Mouse (Mus musculus) cerebellum, adult 9-11 months (tissue): ENCODE results near the gene Cyb5r4.

Experiments used
- DNase-seq: peaks from one replicate; pipeline ENCODE4 v3.0.0; 2022

Cyb5r4 gene

DNA sequence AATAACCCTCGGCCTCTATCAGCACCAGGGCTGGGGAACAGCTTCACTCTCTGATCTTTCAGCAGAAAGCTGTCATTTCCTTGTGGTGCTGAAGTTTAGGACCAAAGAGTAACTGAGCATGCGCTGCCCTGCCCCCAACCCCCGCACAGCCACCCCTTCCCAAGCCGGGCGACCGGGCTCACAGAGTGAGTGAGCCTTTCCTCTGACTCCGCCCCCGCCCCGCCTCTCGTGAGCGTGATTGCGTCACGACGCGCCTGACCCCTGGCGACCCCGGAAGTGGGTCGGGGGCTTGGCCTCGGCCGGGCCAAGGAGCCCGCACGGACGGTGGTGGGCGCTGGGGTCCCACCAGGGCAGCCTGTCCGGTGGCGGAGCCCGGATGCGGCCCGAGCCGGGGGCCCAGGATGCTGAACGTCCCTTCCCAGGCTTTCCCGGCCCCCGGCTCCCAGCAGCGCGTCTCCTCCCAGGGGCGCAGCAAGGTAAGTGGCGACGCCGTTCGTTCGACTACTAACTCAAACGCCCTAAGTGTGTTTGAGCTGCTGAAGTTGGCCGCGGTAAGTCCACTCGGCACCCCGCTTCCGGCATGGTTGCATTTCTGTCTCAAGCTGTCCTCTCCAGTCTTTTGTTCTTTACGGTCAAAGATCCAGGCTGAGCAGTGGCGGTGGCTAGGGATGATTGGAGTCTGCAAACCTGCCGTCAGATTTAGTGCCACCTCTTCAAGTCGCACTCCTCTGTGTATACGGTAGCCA, at the start of gene Cyb5r4:
Cyb5r4 (plus strand) TSS at position 237 of the 746 bp plus-strand sequence.
- DNase-seq: peak; percentile 94

DNA sequence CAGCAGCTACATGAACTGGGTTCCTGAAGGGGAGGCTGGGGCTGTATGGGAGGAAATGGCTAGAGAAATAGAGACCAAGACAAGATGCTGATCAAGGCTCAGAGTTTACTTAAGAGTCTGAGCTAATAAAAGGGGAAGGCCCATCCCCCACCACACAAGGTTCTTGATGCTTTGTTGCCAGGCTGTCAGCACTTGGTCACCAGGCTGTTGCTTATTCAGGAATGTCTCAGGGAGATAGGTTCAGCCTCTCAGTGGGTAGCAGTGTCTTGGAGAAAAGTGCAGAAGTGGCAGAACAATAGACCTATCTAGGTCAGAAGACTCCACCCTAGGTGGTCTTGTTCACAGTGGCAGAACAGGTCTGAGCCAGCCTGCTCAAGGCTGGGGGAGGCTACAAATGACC, 49.3 kb upstream of the Cyb5r4 start:
- DNase-seq: peak; percentile 47

DNA sequence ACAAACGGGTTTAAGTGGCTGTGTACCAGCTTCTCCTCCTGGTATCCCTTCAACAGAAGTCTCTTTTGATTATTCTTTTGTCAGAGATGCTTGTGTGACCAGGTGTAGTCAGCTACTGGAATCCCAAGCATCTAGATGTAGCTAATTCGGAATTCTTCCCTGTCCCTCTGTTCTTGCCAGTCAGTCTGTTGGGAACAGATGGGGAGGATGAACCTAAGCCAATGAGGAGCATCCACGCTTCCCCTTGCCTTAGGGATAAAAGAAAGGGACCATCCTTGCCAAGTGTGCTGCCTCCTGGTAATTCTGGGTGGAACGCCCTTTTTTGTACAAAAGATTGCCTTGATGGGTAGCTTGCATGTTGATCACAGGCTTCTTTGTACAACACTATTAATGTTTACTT, 48.3 kb upstream of the Cyb5r4 start:
- DNase-seq: peak; percentile 93

DNA sequence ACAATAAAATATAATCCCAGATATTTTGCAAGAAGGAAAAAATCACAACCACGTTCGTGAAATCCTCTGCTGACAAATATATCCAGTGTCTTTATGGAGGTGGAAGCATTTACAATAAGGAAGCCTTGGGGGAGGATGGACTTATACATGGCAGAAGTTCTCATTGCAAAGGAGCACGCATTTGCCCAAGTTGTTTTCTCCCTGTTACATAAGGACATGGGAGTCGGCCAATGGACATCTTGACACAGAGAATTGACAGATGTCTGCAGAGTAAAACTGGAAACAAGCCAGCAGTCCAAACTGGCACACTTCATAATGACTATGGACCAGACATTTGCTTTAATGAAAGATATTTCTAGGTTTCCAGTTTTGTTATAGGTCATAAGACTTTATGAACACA, 44.9 kb upstream of the Cyb5r4 start:
- peak; percentile 92 for DNase-seq

DNA sequence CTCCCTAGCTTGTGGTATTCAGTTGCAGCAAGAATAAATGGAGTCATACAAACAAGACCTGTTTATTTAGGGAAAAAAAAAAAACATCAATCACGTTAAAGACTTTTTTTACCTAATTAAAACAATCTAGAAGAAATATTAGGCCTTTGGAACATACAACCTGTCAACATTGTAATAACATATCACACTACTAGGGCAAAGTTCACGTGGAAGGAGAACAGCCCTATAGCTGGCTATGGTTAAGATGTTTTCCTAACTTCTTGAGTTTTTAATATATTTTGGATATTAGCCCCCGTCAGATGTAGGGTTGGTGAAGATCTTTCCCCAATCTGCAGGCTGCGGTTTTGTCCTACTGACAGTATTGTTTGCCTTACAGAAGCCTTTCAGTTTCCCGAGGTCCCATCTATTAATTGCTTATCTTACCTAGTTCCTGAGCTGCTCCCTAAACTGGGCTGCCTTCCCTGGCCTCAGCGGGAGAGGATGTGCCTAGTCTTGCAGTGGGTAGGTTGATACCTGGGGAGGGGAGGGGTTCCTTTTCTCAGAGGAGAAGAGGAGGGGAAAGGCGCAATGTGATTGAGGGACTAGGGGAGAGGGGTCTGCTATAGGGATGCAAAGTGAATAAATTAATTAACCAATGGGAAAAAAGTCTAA, 43.4 kb upstream of the Cyb5r4 start:
- peak; percentile 66 for DNase-seq

DNA sequence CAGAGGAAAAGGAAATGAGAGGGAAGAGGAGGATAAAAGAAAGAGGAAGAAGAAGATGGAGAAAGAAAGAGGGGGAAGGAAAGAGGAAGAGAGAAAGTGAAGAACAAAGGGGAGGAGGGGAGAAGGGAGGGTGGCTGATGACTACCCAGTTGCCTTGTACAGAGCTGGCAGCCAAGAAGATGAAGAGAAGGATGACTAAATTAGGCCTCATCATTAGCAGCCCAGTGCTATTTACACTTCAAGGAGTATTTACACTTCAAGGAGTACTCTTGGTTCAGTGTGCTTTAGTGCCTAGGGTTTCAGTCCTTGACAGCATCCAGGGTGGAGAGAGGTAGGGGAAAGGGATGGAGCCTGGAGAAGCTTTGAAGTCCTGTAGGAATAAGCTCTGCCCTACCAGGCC, 41.8 kb upstream of the Cyb5r4 start:
- DNase-seq: no peak

DNA sequence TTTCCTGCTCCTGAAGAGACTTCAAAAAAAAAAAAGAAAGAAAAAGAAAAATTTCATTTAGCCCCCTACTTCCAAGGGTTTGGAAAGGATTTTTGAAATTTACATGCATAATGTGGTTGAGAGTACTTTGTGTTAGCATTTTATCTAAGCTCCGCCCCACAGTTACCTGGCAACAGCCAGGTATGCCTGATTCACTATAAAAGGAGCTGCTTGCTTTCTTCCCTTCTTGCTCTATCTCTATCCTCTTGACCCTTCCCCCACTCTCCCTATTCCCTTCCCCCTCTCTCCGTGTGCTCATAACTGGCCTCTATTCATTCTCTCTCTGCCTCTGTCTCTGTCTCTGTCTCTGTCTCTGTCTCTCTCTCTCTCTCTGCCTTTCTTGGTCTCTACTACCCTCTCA, 40.9 kb upstream of the Cyb5r4 start:
- no peak for DNase-seq

DNA sequence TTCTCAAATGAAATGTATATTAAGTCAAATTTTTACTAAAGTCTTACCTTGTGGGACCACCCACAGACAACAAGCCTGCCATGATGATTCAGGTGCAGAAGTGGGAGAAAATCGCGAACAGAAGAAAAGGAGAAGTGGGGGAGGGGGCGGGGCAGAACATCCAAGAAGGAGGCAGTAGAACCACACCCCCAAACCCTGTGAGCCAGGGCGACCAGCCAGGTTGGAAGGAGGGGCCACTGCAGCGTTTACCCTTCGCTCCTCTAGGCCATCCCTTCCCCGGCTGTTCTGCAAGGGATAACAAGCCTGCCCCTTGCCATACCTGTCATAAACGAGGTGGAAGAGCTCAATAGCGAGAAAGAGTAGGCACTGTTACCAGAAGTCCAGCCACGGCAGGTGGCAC, 40.3 kb upstream of the Cyb5r4 start:
- no peak for DNase-seq

DNA sequence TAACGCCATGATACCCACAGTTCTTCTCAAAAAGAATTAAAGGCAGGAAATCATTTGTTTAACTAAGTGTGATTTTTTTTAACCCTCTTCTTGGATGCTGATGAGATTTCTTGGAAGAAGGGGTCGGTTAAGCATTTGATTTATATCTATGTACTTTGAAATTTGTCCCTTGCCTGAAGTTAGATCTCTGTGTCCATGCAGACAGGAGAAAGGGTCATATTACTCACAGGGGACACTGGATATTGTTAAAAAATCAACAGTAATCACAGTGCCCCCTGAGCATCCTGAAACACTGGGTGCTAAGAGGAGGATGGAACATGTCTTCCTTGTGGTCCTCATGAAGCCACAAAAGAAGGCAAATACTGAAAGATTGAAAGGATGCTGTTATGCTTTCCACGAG, 37.2 kb upstream of the Cyb5r4 start:
- no peak for DNase-seq

DNA sequence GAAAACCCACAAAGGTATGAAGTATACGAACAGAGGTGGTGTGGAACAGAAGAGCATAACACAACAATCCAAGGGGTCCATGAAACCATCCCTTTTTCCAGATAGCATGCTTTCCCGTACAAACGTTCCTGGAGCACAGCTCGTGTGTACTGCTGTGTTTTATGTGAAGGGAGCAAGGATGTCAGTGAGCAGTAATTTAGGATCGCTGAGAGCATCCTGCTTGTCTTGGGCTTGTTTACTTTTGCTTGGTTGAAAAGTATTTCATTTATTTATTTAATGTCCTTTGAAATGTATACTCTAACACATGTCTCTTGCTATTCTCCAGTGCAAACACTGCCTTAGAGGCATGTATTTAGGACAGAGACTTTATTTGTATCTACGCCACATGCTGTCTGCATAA, 36.7 kb upstream of the Cyb5r4 start:
- no peak for DNase-seq

DNA sequence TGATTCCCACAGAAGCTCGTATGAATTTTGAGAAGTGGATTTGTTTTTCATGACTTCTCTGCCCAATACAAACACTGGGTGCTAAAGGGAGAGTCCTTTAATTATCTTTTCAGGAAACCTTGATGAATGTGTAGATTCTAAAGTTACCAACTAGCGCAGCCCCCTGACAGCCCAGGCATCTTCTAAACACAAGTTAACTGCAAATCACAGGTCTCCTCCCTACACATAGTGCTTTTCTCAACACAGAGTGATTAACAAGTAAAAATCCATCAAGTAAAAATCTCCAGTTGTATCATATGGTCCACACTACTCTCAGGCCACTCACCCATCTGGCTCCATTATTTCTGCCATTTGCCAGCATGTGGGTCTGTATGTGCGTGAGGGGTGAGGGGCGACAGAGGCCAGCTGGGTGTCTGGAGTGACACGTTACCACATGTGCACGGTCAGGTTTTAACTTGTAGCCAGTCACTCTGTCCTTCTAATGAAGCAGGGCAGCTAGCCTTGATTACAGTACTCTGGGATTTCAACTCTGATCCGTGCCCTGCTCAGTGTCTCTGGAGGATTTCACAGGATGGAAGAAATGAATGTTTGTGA, 35.0 kb upstream of the Cyb5r4 start:
- no peak for DNase-seq

DNA sequence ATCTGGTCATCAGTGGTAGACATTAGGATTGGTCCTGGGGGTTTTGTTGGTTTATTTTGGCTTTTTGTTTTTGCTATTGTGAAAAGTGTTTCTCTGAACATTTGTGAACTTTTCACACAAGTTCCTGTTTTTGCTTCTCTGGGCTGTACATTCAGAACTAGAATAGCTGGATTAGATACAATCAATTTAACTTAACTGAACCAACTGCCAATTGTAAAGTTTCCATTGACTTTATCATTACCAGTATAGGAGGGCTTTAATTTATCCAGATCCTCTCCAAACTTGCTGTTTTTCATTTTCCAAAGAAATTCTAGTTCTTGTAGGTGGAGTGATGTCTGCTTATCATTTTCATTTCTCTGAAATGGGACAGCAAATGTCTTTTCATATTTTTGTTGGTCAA, 32.0 kb upstream of the Cyb5r4 start:
- DNase-seq: no peak

DNA sequence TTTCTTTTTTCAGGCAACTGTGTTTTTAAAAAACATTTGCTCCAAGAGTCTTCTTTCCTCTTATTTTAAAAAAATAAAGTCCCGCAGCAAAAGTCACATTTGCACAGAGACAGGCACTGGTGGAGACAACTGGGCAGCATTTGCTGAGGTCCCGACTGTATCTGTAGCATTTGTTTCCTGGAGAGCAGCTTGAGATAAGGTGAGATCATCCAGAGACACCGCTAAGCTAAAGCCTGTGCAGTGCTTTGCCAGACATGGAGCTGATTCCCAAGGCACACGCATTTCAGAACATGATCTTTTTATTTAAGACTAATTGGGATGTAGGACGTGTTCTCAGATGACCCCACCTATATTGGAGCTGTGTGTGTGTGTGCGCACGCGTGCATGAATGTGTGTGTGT, 30.1 kb upstream of the Cyb5r4 start:
- no peak for DNase-seq

DNA sequence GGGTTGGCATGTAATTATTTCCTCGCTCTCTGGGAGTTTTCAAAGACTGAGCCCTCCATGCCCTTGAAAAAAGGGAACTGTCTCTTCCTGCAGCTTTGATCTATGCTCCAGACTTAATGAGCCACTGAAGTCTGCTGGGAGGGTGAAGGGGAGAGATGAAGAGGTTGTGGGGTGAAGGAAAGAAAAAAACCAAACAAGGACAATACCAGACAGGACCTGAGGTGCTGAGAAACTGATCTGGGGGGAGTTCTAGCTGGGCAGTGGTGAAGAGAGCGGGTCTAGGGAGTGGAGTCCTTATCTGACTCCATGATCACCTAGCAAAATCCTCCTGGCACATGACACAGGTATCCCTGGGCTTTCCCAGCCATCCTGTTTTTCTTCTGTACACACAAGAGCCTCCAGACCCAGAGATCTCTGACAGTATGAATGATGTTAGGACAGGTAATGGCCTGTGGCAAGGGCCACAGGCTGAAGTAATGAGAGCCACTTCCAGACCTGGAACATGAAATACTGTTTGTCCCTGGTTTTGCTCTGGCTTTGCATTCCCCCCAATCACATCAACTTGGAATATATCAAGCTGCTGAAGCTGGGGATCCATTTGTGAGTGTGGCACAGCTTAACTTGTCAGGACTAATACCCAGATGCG, 24.6 kb upstream of the Cyb5r4 start:
- DNase-seq: no peak

DNA sequence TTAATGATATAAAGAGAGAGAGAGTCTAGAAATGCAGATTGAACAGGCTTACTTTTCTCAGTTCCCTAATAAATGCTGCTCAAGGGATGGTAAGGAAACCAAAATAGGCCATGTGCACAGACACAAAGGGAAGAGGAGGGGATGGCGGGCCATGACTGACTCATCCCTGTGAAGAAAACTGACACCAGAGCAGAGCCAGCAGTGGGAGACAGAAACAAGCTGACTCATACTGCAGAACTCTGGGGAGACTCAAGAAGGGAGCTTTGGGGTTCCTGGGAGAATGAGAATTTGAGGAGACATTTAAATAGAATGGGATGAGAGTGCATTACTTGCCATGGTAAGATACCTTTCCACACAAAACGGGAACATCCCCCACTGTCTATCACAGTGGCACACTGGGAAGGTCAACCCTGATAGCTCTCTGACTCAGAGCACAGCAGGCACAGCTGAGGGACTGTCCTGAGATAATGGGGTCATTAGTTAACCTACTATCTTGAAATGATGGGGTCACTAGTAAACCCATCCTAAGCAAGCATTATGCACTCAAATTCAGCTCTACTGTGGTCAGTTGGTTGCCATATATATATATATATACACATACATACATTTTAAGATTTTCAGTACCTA, 21.7 kb upstream of the Cyb5r4 start:
- no peak for DNase-seq

DNA sequence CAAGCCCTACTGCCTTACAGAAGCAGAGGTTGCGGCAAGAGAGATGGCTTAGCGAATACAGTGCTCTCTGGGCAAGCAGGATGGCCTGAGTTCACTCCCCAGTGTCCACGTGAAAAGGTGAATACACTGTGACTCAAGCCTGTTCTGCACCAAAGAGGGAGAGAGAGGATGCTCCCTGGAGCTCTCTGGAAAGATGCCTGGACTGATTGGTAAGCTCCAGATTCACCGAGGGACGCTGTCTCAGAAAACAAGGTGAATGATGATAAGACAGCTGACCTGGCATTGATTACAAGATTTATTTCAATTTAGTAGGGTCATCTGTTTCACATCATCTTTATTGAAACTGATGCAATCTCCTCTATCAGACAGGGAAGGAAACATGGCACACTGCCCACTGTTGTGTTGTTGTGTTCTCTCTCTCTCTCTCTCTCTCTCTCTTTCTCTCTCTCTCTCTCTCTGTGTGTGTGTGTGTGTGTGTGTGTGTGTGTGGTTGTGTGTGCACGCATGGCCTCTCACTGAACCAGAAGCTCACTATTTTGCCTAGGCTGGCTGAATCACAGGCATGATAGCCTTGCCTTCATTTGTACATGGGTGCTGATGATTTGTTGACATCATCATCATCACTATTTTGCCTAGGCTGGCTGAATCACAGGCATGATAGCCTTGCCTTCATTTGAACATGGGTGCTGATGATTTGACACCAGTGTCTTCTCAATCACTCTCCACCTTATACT, 16.9 kb upstream of the Cyb5r4 start:
- peak; percentile 57 for DNase-seq

DNA sequence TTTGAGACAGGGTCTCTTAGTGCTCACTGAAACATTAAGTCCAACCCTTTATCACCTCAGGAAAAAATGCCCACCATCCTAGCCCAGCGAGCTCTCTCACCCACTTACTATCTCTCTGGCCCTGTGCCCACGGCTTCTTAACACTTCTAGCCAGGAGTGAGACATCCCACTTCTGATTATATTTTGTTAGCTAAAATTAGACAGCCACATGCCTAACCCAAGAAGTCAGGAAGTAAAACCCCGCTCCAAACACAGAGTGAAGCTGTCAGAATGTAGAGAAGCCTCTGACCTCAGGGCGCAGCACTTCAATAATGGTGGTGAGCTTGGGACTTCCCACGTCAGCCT, 16.4 kb upstream of the Cyb5r4 start:
- DNase-seq: no peak

DNA sequence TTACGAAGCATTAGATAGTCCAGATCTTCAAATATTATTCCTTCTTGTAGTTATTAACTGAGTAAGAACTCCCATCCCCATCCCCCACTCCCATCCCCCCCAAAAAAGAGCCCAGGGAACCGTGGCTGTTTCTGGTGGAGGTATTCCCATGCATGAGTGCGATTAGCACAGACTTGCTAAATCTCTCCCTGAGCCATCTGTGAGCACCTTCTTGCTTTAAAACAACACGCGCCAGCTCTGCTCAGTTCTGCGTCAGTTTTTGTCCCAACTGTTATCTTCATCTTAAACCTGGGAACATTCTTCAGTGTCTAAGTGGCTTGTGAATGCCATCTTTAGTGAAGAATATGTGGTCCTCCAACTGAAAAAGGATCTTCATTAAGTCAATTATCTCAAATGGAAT, 13.3 kb upstream of the Cyb5r4 start:
- no peak for DNase-seq

DNA sequence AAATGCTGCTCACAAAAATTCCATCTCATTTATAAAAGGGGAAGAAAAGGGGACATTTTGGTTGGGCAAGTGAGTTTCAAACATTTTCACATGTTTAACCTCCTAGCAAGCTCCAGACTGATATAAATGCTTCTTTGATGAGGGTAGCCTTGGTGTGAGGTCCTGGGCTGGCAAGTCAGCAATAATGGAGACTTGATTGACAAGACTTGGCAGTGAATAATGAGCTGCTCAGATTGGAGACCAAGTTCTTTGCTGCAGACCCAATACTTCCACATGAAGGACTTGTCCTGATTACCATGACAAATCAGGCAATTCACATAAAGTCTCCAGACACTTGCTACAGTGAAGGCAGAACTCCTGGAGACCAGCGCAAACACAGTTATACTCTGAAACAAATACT, 12.9 kb upstream of the Cyb5r4 start:
- DNase-seq: no peak

DNA sequence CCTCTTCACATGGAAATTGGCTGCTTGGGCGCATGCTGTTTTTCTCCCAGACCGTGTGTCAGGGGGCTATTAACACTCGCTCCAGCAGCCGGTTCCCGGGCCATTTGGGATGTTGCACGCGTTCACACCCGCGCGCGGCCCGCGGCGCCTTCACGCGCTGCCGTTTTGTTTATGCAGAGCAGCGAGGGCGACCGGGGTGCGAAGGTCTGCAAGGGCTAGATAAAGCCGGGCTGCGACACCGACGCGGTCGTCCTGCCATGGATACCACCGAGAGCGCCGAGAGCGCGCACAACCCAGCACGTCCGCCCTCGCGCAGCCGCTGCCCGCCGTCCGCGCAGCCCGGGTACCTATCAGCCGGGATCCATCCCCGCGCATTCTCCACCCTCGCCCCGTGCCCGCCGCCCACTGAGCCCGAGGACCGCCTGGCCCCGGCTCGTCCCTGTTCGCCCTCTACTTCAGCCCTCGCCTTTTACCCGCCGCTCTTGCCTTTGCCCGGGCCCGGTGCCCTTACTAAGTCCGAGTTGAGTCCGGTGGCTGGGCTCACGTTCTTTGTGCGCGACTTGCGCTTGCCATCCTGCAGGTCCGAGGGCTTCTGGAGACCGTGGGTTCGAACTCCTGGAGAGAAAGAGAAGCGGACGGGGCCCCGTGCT, 6.4 kb upstream of the Cyb5r4 start, which contains the start of gene Ripply2:
Ripply2 (plus strand) TSS at position 250 of the 650 bp plus-strand sequence.
- DNase-seq: peak; percentile 77

DNA sequence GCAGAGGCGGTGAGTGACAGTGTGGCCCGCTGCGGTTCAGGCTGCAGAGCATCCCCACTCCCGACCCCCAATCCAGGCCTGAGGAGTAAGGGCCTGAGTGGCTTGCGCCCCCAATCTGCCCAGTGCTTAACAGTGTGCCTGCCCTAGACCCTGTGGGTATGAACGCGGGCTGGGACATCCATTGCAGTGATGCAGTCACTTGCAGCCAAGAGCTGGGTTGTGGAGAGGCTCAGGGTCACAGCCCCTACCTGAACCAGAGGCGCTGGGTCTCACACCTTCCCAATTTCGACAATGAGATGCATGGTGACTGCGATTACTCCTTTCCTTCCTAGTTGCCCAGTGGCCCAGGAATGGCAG, 5.9 kb upstream of the Cyb5r4 start:
- DNase-seq: no peak

DNA sequence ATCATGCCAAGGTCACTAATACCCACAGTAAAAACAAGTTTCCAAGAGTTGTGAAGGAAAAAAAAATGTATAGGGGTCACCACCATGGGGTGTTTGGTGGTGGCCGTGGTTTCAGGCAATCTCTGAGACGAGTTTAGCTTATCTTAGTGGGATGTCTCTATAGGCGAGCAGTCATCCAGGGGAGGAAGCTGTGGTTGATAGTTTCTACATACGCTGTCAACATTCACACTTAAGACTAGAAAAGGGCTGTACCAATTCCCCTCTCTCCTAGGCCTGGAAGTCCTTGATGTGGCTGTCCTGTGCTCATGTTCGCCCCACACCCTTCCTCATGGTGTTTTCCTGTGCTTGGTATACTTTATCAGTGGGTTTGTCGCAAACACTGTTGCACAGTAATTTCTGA, 4.0 kb downstream of the Cyb5r4 start:
- DNase-seq: no peak
